Mouse (Mus musculus) limb, embryonic 15.5 days (tissue): ENCODE measurements around the gene Mfap3l. TPM values are rescaled to one million over a fixed set of nuclear protein-coding genes. Genes with fewer than 3 reads are reported as not detected.

Experiments used
- ATAC-seq: fragments of 200-750 bp; cut with Nextera tagmentation; 2 replicates; pipeline ENCODE4 v1.8.0; 2017; ENCODE audit warnings: low read depth, moderate TSS enrichment; ENCODE audit not compliant: insufficient number of reproducible peaks, low FRiP score, low TSS enrichment
- H3K27ac ChIP-seq: fragments of 300-500 bp; sonication (generic); 2 replicates; pipeline ENCODE4 v1.5.1; 2015; ENCODE audit warnings: moderate library complexity, mild to moderate bottlenecking, inconsistent platforms
- H3K27me3 ChIP-seq: fragments of 300-500 bp; sonication (generic); 2 replicates; pipeline ENCODE4 v1.6.1; 2015; ENCODE audit warnings: inconsistent platforms
- H3K36me3 ChIP-seq: fragments of 300-500 bp; sonication (generic); 2 replicates; pipeline ENCODE4 v1.6.1; 2015; ENCODE audit warnings: inconsistent platforms
- H3K4me1 ChIP-seq: fragments of 300-500 bp; sonication (generic); 2 replicates; pipeline ENCODE4 v1.6.1; 2015; ENCODE audit warnings: inconsistent platforms
- H3K4me2 ChIP-seq: fragments of 300-500 bp; sonication (generic); 2 replicates; pipeline ENCODE4 v1.6.1; 2015; ENCODE audit warnings: mild to moderate bottlenecking, inconsistent platforms
- H3K4me3 ChIP-seq: fragments of 300-500 bp; sonication (generic); 2 replicates; pipeline ENCODE4 v1.5.1; 2015; ENCODE audit warnings: mild to moderate bottlenecking, inconsistent platforms
- H3K9ac ChIP-seq: fragments of 300-500 bp; sonication (generic); 2 replicates; pipeline ENCODE4 v1.6.1; 2015; ENCODE audit warnings: inconsistent platforms
- H3K9me3 ChIP-seq: fragments of 300-500 bp; sonication (generic); 2 replicates; pipeline ENCODE4 v1.6.1; 2016; ENCODE audit warnings: inconsistent platforms
- WGBS: fragments of 180-500 bp; shearing (Covaris S2); methylation state at CpG from one replicate; pipeline ENCODE4 v1.1.7; 2015; 5-methylcytosine and 5-hydroxymethylcytosine counted together
- polyA plus RNA-seq: library from polyadenylated mRNA; unstranded; fragments of >200 nt; fragmentation: Nextera tagmentation; extraction: Ambion mirVana; gene quantifications from 2 replicates; pipeline ENCODE4 v1.2.1, GENCODE M21; 2015

Gene Mfap3l
- polyA plus RNA-seq, 1 experiment from 2014 or later = 2.9 TPM

GRCm38 (mm10) chr8:60718692-60719091 is 86.1 kb downstream of the Mfap3l start:
- no peak overlapping the region for H3K4me2 ChIP-seq
- H3K4me1 ChIP-seq = no peaks in the 10 kb centered on the region
- H3K9me3 ChIP-seq = no peaks in the 10 kb centered on the region
- H3K4me3 ChIP-seq = no peak overlapping the region
- WGBS = 75% methylated on average over 3 of the region's 3 CpGs
- no peaks in the 10 kb centered on the region for H3K36me3 ChIP-seq
- ATAC-seq = no peak
- no peak overlapping the region for H3K9ac ChIP-seq
- H3K27ac ChIP-seq = no peak overlapping the region
- no peaks in the 10 kb centered on the region for H3K27me3 ChIP-seq

Other genes with a start within 250 kb of the Mfap3l start
- not detected in 2 replicates for gene Gm10283, start 129.6 kb upstream of the Mfap3l start, polyA plus RNA-seq
- 0.52 and 0.69 TPM in 2 replicates for gene Aadat, start 126.9 kb upstream of the Mfap3l start, polyA plus RNA-seq